Mouse (Mus musculus) frontal cortex, adult 2 months (tissue): ENCODE measurements around the gene Ppp2r5a. TPM values are rescaled to one million over a fixed set of nuclear protein-coding genes. Genes with fewer than 3 reads are reported as not detected.

Source experiments
- DNase-seq, 2 experiments: peaks; one replicate each; pipeline ENCODE4 v3.0.0; 2022; ENCODE audit warnings: low spot score in 1 of 2; ENCODE audit errors: extremely low spot score in 1 of 2
- polyA plus RNA-seq: library from polyadenylated mRNA; depleted of rRNA; stranded (reverse); fragments of >200 nt; gene quantifications from 2 replicates; pipeline ENCODE4 v1.2.3, GENCODE M21; 2012

Ppp2r5a gene
- polyA plus RNA-seq, 1 experiment = 90.5 TPM

DNA sequence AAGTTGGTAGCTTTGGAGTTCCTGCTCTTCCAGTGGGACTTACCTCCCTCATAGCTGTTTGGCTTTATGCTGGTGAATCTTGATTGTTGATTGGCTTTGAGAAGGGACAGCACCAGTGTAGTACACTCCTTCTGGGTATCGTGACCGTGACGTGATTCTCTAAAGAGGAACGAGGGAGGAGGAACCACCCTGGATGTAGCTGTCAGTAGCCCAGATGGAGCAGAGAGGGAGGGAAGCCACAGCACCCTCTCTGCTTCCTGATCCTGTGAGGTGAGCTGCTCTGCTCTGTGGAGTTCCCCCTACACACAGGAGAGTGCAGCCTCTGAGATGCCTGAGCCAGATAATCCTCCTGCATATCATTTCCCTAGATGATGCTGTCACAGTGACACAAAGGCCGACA is 68.6 kb downstream of the Ppp2r5a start:
- DNase-seq = no peak

GRCm38 (mm10) chr1:191330356-191330755 is 72.7 kb downstream of the Ppp2r5a start:
- no peak for DNase-seq

GRCm38 (mm10) chr1:191328019-191328441 is 75.0 kb downstream of the Ppp2r5a start:
- no peak for DNase-seq

DNA sequence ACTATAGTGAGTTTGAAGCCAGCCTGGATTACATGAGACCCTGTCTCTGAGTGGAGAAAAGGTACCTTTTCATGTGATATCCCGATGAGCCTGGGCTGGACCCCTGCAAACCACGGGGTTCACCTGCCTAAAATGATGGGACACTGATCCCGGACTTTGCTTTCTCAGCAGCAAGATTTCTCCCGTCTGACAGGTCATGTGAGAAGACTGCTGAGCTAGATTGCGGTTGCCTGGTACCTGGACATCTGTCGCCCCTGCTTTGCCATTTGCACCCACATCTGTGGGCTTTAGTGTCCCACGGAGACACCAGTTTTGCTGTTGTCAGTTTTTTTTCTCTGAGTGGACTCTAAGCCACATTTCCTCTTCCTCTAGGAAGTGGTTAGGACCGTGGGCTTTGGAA is 75.8 kb downstream of the Ppp2r5a start:
- DNase-seq = no peak

GRCm38 (mm10) chr1:191326233-191326882 is 76.7 kb downstream of the Ppp2r5a start:
- peak in 1 of 2 experiments; percentile 25 for DNase-seq

DNA sequence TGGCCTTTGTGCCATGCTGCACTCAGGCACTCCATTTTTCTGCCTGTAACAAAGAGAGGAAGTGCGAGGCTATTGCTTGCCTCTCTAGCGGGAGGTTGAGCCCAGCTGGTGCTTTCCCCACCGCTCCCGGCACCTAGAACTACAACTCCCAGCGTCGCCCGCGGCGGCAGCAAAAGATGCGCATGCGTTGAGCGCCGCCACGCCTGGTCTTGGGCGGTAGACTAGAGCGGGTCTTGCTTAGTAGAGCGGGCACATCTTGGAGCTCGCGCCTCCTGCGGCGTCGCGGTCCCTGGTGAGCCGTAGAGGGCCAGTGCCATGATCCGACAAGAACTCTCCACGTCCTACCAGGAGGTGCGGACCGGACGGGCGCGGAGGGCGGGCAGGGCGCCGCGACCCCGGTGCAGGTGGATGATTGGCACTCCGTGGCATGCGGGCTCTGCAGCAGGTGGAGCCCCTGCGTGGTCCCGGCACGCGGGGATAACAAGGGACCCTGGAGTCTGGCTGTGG is 77.3 kb downstream of the Ppp2r5a start, which contains the start of gene Tmem206:
TSS of gene Tmem206 (plus strand) at position 187 of the 507 bp plus-strand sequence.
- DNase-seq = peak; percentile 81 to 97

DNA sequence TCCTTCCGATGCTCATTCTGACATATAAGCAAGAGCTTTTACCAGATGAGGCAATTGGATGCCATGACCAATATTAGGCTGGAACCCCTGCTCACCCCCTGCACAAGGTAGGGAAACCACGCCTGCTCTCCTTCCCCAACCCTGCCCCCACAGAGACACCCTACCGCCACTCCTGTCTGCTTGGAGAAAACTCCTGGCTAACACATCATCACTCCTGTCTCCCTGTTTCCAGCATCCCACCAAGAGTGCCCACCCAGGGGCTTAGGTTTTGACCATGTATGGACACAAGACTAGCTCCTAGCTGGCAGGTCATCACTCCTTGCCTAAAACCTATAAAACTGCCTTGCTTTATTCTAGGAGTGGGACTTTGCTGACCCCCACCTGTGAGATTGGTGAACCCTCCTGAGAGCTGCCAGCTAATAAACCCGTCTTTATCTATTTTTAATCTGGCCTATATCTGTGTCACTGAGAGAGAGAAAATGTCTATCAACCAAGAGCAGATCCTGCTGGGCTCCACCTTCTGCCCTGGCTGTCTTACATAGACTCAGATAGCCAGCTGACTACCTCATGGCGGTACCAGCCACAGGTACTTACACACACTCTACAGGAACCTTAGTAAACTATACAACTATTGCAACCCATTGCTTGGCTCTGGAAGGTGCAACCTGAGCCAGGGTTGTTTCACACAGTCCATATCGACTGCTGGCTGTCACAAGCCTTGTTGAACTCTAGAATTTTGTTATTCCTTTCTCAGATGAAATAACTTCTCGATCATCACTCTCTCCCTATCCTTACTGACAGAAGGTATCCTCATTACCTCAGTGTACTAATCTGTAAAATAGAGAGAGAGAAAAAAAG is 78.1 kb downstream of the Ppp2r5a start:
- DNase-seq = no peak

- DNase-seq = no peak
Measured at GRCm38 (mm10) chr1:191323381-191323780, 79.7 kb downstream of the Ppp2r5a start.

DNA sequence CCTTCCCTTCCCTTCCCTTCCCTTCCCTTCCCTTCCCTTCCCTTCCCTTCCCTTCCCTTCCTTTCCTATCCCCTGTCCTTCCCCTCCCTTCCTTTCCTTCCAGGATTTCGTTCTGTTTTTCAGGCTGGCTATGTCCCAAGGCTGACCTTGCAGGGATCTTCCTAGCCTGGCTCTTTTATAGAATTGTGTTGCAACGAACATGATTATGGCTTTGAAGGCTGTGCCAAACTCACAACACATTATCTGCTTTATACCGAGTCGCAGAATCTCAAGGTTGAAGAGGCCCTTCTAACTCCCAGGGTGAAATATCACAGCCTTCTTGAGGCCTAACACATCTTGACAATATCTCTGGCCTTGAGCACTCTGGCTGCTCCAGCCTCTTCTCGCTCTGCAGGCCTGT is 84.4 kb downstream of the Ppp2r5a start:
- DNase-seq = no peak

DNA sequence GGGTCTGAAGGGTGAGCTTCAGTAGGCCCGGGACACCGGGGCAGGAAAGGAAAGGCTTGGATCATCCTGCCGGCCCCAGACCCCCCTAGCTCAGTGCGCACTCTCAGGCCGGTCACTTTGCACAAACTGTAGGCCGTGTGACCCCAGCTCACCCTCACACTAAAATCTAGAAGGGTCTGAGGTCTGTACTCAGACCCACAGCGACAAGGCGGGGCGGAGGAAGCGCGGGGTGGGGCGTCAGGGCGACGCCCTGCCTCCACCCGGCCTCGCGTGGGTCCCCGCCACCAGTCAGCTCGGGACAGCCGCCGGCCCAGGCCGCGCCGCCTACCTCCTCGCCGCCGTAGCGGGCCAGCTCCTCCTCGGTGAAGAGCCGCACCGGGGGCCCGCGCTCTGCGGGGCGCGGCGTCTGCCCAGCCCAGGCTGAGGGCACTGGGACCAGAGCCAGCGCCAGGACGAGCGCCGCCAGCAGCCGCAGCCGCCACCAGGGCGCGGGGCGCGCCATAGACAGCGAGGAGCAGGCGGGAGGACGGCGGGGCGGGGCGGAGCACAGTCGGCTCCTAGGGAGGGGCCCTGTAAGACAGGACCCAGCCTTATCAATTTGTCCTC is 85.4 kb downstream of the Ppp2r5a start, which contains the start of gene Nenf:
TSS of gene Nenf (minus strand) at position 604 of the 606 bp plus-strand sequence.
- DNase-seq = peak in 1 of 2 experiments; percentile 67

DNA sequence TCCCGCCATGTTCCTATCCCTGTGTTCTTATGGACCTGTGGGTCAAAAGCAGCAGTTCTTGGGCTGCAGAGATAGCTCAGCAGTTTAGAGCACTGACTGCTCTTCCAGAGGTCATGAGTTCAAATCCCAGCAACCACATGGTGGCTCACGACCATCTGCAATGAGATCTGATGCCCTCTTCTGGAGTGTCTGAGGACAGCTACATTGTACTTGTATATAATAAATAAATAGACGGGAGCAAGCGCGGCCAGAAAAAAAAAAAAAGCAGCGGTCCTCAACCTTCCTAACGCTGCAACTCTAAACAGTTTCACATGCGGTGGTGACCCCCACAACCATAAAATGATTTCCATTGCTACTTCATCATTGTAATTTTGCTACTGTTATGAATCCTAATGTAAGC is 86.3 kb downstream of the Ppp2r5a start:
- DNase-seq = no peak

GRCm38 (mm10) chr1:191313926-191314325 is 89.1 kb downstream of the Ppp2r5a start:
- DNase-seq = no peak

GRCm38 (mm10) chr1:191313158-191313557 is 89.9 kb downstream of the Ppp2r5a start:
- DNase-seq = no peak

GRCm38 (mm10) chr1:191312513-191312941 is 90.5 kb downstream of the Ppp2r5a start:
- DNase-seq = peak; percentile 36 to 92

DNA sequence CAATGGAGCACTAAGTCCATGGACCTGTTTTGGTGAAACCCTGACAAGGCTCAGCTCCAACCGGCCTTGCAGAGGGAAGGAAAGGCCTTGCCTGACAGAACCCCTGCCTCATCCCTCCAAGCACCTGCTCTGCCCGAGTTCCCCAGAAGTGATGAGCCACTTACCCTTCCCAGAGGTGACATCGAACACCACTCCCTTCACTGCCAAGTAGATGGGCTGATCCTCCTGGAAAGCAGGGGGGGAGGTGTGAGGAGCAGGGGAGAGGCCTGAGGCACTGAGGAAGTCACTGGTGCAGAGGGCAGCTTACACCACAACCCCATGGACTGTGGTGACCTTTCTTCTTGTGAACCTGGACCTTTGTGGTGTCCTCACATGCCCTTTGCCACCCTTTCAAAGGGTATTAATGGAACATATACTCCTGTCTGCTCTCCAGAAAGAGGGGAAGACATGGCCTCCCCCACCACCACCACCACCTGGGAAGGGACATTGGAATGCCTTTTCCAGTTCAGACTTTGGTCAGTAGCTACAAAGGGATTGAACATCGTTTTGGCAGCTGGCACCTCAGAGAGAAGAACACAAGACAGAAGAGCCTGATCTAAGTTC is 91.7 kb downstream of the Ppp2r5a start:
- no peak for DNase-seq

GRCm38 (mm10) chr1:191307766-191308455 is 95.2 kb downstream of the Ppp2r5a start:
- no peak for DNase-seq

GRCm38 (mm10) chr1:191306316-191306715 is 96.8 kb downstream of the Ppp2r5a start:
- DNase-seq = no peak

DNA sequence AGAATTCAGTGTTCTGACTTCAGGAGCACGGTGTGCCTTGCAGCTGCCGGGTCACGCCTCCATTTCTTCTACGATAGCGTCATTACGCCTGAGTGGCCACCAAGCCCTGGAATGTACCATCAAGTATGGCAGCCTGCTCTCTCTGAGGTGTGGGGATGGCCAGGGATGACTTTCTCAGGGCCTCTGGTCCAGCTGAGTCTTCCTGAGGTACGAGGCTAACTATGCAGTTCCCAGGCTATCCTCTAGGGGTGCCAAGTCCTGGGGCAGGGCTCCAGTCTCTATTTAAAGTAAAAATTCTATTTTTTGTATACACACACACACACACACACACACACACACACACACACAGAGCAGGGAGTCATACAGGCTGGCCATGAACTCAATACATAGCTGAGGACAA is 97.5 kb downstream of the Ppp2r5a start:
- no peak for DNase-seq

DNA sequence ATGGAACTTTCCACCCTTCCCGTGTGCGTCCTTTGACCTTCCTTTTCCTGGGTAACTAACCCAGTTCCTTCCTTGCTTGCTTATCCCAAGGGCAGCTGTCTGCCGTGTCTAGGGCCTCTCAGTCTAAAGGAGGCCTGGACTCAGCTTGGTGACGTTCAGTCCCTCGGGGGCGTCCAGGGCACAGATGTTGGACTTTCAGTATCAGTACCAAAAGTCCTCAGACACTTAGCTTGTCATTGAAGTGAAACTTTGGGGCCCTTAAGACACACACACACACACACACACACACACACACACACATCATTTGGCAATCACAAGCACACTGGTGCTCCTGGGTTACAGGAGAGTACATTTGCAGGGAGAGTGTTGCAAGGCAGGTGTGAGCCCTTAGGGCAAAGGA is 98.9 kb downstream of the Ppp2r5a start:
- no peak for DNase-seq

DNA sequence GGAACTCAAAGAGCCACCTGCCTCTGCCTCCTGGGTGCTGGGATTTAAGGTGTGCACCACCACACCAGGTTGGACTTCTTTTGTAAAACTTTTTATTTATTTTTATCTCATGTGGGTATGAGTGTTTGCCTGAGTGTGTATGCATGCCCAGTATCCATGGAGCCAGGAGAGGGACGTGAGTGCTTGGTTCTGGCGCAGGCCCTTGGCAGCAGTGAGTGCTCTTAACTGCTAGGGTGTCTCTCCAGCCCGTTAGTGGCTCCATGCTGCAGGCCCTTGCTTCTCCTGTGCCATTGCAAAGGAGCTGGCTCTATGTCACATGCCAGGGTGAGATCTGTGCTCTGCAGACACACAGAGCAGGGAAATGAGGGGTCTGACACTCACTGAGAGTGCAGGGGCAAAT is 99.3 kb downstream of the Ppp2r5a start:
- DNase-seq = no peak
